Mouse (Mus musculus) frontal cortex, postnatal 25 days (tissue): ENCODE results near the gene Rock2.

Source experiments
- DNase-seq, 2 experiments: peaks; one replicate each; pipeline ENCODE4 v3.0.0; 2022; ENCODE audit warnings: low spot score in 2 of 2

The Rock2 gene

DNA sequence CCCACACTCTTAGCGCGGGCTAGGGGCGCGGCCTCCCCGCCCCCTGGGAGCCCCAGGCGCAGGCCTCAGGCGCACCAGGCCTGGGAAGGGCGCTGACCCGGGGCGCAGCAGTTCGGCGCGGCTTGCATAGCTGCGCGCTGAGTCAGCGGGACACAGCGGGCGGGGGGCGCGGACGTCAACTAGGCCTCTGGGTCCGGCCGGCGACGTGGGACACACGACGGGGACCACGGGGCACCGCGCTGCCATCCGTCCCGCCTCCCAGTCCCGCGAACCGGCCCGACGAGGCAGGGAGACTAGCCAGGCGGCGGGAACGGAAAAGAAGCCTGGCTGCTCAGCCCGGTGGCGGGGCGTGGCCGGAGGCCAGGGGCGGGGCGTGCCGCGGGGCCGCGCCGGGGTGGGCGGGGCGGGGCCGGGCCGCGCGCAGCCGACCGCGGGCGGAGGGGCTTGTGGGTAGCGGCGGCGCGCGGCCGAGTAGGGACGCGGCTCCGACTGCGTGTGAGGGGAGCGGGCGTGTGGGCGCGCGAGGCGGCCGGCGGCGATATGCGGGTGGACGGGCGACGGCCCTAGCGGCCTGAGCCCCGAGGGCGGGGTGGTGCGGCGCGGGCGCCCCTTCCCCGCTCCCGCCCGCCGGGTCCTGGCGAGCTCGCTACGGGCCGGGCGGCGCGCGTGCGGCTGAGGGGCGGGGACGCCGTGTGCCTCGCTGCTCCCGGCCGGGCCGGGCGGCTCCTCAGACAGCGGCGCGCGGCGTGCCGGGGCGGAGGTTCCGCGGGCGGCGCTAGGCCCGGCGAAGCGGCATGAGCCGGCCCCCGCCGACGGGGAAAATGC lies at the start of gene Rock2:
Rock2 (plus strand) TSS at position 500 of the 825 bp plus-strand sequence.
- DNase-seq: peak; percentile 60 to 63

DNA sequence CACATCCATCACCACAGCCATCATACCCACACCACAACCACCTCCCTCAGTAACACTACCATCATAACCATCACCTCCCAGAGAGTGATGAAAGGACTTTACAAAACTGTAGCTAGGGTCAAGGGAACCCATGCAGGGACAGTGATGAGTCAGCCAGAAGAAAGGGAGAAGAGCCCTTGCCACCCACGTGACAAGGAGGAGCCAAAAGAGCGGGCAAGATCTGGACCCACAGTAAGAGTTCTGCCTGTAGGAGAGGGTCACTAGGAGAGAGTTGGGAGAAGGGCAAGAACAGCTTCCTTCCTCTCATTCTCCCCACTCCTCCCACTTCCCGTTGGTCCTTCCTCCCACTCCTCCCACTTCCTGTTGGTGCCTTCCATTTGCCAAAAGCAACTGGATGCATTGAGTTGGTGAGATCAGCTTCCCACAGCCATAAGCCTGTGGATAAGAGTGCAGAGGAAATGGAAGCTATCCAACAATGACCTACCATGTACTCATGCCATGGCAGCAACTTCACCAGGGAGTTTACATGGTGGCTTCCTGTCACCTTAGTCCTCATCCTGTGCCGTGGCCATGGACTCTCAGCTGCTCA lies 47.4 kb upstream of the Rock2 start:
- no peak for DNase-seq

DNA sequence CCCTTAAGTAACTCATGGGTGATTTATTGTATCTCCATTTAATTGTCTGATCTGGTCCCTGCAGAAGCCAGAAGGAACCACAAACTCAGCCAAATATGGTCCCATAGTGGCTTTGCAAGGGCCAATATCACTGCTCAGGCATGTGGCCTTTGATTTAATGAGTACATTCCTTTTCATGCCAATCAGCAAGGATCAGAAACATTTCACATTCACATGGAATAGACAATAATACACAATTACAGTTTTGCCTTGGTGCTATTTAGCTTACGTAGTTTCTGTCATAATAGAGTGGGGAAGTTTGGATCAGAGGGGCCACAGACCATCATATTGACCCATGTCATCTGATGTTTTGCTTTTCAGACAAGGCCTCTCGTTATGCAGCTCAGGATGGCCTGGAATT lies 46.2 kb upstream of the Rock2 start:
- DNase-seq: no peak

DNA sequence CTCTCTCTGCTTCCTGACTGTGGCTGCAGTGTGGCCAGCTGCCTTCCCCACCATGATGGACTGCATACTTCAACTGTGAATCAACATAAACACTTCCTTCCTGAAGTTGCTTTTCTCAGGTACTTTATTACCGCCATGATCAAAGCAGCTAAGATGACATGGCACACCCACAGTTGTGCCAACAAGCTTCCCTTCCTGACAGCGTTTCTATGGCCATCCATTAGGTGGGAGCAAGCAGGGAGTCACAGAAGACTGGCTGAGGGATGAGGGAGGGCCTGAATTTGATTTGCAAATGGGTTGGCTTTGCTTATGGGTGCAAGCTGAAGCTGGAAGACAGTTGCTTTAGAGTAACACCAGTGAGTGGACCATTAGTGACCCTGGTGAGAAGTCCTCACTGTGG lies 44.9 kb upstream of the Rock2 start:
- DNase-seq: no peak

DNA sequence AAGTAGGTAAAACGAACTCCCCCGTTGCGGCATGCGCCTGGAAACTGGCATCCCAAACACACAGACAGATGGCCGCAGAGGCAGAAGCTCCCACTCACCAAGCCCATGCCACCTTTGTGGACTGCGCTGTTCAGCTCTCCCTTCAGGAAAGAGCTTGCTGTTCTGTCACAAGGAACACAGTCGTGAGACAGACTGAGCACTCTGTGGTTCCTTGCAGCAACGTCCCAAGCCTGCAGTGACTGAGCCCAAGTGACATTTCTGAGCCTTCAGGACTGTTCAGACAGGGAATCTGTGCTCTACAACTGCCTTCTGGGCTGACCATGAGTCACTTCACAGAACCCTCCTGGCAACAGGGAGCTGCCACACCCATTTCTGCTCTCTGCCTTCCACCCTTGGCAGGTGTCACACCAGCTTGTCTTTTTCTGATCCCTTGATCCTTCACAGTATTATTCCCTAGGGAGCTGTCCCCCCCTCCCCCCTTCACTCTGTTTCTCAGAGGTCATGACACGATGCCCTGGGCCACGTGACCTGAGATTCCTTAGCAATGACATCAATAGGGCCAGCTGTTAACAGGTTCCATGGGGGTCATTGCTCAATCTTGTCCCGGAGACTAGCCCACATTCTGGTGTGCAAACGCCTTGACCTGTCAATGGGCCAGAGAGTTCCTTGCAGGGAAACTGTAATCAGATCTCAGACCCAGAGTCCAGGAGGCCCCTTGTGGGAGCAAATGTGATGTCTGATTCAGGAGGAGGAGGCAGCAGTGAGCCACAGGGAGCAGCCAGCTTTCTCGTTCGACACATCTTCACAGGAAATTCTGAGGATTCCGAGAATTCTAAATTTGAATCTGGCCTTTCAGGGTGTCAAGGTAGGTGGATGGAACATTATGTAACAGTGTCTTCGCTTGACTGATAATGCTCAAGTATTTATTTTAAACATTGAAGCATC lies 44.0 kb upstream of the Rock2 start:
- no peak for DNase-seq

DNA sequence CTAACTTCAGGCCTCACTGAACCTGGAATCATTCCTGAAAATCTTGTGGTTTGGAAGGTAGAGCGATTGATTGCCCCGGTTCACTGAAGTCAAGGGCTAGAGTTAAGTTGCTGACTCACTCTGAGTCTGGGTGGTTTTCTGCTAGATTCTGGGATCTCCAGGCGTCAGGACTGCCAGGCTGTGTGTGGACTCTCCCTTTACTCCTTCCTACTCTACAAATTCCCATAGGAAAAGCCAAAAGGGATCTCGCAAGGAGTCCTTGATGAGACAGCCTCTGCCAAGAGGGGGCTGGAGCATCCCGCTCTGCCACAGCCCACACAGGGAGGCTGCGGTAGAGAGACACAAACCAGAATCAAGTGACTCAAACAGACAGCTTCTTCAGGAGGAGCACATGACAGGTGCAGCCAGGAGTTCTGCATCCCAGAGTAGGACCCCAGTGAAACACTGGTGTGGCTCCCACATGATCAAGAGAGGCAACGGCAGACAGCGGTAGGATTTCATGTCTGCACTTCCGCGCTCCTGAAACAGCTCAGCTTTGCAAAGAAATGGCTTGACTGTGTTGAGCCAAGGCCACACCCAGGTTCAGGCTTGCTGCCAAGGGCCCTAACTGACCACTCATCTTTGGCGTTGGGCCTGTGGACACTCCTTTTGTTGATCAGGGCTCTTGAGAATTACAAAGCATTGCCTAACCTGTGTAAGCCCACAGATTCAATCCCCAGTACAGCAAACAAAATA lies 41.1 kb upstream of the Rock2 start:
- DNase-seq: peak in 1 of 2 experiments; percentile 30

DNA sequence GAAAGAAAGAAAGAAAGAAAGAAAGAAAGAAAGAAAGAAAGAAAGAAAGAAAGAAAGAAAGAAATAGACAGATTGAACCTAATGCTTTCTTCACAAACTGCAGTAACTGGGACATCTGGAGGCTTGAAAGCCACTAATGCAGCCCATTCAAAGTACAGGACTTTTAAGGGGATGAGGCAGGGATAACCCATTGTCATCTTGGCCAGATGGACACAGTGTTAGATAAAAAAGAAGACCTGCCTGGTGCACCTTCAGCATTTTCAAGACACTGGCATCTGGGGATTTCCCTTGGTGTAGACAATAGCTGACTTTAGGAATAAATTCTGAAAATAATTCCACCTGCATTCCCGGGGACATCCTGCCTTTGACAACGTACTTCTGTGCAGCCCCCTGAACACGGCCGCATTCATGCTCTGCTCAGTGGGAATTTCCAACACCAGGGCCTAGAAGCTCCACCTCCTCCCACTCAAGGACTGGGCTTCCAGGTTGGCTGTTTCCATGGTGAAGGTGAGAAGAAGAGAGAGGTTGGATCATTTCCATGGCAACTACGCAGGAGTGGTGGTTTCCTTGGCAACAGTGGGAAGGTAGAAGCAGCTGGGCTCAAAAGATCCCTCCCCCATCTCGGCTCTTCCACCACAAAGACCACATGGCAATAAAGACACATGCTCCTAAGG lies 38.9 kb upstream of the Rock2 start:
- DNase-seq: peak in 1 of 2 experiments; percentile 41

DNA sequence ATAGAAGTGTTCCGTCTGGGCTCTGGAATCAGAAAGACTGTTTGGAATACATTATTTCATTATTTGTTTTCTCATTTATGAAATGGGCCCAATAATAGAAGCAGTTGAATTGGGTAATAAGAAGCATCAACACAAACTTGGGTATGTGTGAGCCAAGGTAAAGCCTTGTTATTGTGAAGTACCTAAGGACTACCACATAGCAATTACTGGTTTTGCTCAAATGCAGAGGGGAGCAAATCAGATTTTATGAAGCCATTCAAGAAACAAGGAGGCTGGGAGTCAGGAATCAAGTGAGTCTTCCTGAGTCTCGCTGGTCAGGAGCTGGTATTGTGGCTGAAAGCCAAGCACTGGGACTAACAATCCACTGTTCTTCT lies 38.4 kb upstream of the Rock2 start:
- DNase-seq: no peak

DNA sequence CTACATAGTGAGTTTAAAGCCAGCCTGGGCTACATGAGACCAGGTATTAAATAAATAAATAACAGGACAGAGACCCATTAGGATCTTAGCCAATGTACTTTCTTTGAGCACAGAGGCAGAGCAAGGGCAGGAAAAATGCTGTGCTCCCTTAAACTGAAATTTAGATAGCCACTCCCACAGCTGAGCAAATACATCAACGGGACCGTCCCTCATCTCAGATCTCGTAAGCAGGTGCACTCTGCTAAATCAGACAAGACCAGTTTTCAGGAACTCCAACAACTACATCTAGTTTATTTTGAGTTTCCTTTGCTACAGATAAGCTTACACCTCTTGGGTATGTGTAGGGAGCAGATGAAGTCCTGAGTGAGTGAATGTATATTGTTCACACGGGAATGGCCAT lies 36.6 kb upstream of the Rock2 start:
- no peak for DNase-seq

DNA sequence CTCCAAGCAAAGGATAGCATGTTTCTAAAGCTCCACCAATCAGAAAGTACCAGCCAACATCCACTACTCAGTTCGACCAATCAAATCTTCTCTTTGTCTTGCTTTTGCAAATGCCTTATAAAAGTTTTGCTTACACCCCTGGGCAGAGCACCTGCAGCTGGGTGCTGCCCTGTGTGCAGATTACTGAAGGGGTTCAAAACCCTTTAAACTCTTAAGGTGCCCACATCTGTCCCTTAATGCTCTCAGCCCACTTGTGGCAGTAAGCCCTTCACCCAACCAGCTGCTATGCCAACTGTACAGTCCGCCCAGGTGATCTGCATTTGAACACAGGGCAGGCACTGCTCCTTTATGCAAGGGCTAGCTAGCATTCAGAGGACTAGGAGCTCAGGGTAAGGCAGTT lies 34.9 kb upstream of the Rock2 start:
- DNase-seq: no peak

DNA sequence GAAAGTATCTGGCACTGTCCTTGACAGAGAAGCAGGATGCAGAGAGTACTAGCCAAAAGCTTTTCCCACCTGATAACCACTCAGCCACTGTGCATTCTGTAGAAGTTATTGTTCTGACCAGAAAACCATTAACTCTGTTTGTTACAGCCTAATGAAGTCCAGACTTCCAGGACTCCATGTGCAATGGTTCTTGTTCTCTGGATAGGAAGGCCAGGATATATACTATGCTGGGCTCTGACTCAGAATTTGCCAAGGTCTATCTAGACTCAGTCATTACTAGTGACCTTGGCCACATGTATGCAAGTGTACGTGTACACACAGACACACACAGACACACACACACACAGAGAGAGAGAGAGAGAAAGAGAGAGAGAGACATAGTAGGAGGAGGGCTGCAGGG lies 34.2 kb upstream of the Rock2 start:
- DNase-seq: no peak

DNA sequence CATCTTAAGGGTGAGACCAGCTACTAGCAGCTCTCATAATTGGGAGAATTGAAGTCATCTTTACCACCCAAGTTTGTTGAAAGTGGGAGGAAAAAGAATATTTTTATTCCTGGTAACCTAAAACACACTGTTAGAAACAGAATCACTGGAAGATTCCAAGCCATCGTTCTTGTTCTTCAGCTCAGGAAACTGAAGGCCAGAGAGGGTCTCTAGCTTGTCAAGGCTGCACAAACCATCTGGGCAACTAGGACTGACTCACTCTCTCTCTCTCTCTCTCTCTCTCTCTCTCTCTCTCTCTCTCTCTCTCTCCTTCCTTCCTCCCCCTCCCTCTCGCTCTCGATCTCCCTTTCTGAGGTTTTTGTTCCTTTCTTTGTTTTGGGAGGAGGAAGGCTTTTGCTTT lies 33.7 kb upstream of the Rock2 start:
- no peak for DNase-seq

DNA sequence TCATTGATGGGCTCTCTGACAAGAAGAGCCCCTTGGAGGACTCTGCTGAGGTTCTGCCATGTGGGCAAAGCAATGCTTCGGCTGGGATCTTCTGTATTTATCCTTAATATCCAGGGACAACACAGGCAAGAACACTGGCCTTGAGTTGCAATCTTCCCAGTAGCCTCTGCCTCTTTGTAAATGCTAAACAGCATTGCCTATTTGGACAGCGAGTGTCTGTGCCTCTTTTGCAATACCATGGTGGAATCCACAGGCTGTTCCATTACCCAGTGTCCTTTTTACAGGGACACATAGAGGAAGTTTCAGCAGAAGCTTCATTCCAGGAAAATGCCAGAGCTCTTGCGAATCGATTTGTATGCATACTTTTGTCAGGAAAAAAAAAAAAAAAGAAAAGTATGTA lies 30.2 kb upstream of the Rock2 start:
- no peak for DNase-seq

DNA sequence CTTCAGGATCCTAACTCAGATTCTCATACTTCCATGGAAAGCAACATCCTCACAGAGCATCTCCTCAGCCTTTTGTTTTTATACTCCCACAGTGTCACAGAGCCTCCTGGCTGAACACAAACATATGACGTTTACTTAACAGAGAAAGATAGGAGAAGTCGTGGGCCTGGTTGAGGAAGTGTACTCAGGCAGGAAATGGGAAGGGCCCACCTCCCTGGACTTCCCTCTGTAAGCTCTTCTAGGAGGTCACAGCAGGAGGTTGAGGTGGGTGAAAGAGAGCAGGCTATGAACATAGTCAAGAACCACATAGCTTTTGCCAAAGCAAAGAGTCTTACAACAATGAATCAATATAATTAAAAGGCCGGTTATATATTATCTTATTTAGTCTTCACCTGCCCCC lies 28.8 kb upstream of the Rock2 start:
- DNase-seq: no peak

DNA sequence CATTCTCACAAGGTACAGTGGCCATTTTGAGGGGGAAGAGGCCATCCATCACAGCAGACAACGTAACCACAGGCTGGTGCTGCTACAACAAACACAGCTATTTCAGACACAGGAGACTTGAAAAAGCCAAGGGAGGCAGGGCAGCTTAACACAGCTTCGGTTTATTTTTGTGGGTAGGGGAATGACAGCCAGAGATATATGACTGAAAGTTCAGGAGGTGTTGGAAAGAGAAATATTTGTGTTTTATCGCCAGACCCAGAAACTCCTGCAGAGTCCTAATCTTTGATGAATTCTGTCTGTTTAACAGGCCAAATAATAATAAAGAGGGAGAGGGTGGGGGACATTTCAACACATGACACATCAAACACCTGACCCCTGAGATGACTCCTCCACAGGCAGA lies 28.2 kb upstream of the Rock2 start:
- DNase-seq: no peak

DNA sequence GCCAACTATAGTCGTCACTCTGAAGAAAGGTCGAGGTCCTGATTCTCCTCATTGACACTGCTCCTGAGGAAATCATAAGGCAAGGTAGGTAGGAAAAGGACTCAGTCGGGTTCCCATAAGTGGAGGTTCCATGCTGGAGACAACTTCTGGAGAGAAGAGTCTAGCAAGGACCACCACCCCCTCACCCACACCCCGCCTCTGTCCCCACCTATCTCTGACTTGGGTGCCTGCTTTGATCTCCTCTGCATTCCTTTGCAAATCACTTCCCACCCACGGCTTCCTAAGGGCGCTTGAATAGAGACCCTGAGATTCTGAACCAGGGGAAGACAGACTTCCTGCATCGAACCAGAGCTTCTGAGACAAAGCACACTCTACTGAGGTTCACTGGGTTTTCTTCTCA lies 27.4 kb upstream of the Rock2 start:
- no peak for DNase-seq

DNA sequence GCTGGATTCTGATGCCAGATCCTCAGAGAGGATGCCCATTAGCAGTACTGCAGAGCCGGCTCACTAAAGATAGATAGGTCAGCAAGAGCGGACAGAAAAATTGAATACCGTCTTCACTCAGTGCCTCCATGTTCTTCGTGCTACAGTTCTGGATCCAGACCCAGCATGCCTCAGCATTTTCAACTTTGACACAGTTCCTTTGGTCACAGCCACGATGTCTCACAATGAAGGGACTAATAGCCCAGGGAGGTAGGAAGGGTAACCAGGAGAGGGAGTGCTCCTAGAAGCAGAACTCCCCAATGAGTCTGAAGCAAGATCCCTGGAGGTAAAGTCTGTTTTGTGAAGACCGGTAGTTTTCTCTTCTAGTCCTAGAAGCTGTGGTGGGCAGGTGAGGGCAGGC lies 26.1 kb upstream of the Rock2 start:
- no peak for DNase-seq

DNA sequence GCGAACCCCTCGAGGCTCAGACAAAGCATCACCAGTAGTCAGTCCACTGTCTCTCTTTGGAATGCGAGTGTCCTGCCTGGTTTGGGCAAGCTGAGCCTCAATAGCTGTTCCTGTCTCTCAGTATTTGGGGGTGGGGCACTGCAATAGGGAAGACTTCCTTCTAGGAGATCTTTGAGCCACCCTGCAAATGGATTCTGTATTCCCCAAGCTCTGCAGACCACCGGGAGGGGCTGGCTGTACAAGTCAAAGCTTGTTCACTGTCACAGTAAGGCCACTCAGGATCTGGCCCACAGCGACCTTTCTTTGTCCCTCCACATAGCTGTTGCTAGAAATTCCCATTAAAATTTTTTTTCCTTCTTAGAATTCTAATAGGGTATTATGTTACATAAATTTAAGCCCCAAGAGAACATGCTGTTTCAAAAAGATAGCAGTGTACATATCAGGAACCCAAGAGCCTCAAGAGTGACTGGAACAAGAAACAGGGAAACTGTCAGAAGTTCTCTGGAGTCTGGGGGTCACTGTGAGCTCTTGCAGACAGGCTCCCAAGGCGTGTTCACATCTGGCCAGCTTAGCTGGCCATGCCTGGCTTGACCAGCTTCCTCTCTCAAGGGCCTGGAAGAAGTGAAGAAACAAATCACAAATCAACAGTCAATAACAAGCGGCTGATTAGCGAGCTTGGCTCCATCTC lies 25.5 kb upstream of the Rock2 start:
- no peak for DNase-seq

DNA sequence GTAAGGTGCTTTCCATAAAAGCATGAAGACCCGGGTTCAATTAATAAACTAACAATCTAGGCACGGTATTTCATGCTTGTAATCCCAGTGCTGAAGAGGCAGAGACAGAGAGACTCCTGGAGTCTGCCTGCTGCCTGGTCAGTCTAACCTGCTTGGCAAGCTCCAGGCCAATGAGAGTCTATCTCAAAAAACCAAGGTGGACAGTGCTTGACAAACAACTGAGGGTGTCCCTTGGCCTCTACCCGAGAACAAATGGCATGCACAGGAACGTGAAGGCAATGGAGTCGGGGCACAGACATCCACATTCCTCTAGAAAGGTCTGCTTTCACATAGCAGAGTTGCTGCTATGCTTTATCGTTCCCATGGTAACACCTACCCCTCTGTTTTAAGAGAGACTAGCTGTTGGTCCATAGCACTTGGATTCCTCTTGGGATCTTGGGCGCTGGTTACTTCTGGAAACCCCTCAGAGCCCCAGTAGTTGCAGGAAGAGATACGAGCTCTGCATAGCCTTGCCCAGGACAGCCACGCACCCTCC lies 24.8 kb upstream of the Rock2 start:
- no peak for DNase-seq

DNA sequence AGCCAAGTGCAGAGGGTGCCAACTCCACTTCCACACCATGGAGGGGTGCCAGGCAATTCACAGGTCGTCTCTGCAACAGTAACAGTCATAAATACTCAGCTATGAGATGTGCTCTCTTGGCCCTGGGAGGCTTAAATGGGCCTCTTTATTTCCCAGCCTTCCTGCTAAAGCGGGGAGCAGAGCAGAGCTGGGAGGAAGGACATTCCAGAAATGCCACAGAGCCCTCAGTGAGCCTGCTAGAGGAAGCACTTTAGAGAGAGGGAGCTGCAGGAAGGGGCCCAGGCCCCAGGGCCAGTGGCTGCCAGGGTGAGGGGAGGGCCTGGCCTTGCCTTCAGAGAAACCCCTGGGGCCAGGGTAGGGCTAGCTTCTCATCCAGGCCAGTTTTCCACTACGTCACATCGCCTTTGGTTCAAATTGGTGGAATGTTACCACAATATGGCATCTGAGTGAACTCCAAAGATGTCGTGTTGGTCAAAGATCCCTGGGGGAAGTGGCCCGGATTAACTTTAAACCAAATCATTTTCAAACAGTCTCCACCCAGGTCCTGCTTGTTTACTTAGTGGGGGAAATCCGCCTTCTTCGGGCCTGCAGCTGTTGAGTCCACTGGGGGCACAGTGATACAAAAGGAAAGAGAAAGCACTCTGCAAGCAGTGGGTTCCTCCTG lies 24.2 kb upstream of the Rock2 start:
- DNase-seq: no peak
